Mouse (Mus musculus): ENCODE results near the gene Gucy1b2.

DNA sequence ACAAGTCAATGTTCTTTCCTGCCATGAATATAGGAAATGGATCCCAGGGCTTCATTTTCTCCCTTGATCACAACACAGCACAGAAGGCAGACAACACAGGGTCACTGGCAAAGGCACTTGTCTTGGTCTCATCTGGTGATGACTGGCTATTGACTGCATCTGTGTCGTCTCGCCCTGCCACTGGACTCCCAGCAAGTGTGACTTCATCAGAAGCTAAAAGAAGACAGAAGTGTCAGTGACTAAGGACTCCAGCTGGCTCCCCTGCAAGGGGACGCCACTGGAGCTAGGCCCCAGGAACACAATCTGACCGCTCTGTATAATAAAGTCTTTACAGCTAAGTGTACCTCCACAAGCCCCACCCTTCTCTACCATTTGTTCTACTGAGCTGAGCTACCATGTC lies 63.3 kb downstream of the Gucy1b2 start:
- TF ChIP-seq CTCF (IDR thresholded peaks at IDR 0.05; ENCODE audit: low read depth, low read length), result no peak
- TF ChIP-seq GATA1 (IDR thresholded peaks at IDR 0.05; ENCODE audit: borderline replicate concordance, low read length), result no peak
- no peak for TF ChIP-seq GATA2 (IDR thresholded peaks at IDR 0.05; ENCODE audit: borderline replicate concordance, low read depth, low read length)
- no peak for TF ChIP-seq TAL1 (conservative IDR thresholded peaks at IDR 0.05; ENCODE audit: low read depth, low read length)
